Mouse (Mus musculus) adrenal gland, postnatal 36 days (tissue): ENCODE measurements around the gene Acot7. TPM values are rescaled to one million over a fixed set of nuclear protein-coding genes. Genes with fewer than 3 reads are reported as not detected.

ENCODE experiments used
- DNase-seq, 2 experiments: peaks; one replicate each; pipeline ENCODE4 v3.0.0; 2021; ENCODE audit warnings: mixed read lengths in 1 of 2
- total RNA-seq, 2 experiments: library from RNA; stranded (reverse); gene quantifications; 2 replicates each; pipeline ENCODE4 v1.2.3; 2021

The Acot7 gene
- total RNA-seq, 2 experiments from 2014 or later, result 37.1 to 53.6 TPM

GRCm38 (mm10) chr4:152296874-152297861 lies 119.2 kb downstream of the Acot7 start, which contains the start of gene Icmt:
Gene Icmt, plus strand, starts transcription at chr4:152297227.
- peak; percentile 100 for DNase-seq

- no peak for DNase-seq
Observed at GRCm38 (mm10) chr4:152298836-152299235, 120.9 kb downstream of the Acot7 start.

- DNase-seq, result no peak
Observed at GRCm38 (mm10) chr4:152300375-152300774, 122.4 kb downstream of the Acot7 start.

- DNase-seq, result peak in 1 of 2 experiments; percentile 47
Observed at GRCm38 (mm10) chr4:152302012-152302411, 124.1 kb downstream of the Acot7 start.

GRCm38 (mm10) chr4:152303172-152303571 lies 125.2 kb downstream of the Acot7 start:
- DNase-seq, result no peak

- no peak for DNase-seq
Observed at GRCm38 (mm10) chr4:152304685-152305084, 126.8 kb downstream of the Acot7 start.

GRCm38 (mm10) chr4:152305991-152306390 lies 128.1 kb downstream of the Acot7 start:
- DNase-seq, result no peak

- DNase-seq, result peak; percentile 66 to 69
Observed at GRCm38 (mm10) chr4:152307542-152307941, 129.6 kb downstream of the Acot7 start.

GRCm38 (mm10) chr4:152312186-152312585 lies 134.3 kb downstream of the Acot7 start:
- no peak for DNase-seq

- DNase-seq, result peak; percentile 32 to 43
Observed at GRCm38 (mm10) chr4:152313211-152313632, 135.3 kb downstream of the Acot7 start.

- DNase-seq, result peak in 1 of 2 experiments; percentile 28
Observed at GRCm38 (mm10) chr4:152313934-152314333, 136.0 kb downstream of the Acot7 start.

GRCm38 (mm10) chr4:152315498-152316213 lies 137.7 kb downstream of the Acot7 start:
- no peak for DNase-seq

- no peak for DNase-seq
Observed at GRCm38 (mm10) chr4:152317631-152318033, 139.7 kb downstream of the Acot7 start.

GRCm38 (mm10) chr4:152318517-152319234 lies 140.7 kb downstream of the Acot7 start, which contains the start of gene Rnf207:
Gene Rnf207, minus strand, starts transcription at chr4:152318993.
- DNase-seq, result peak; percentile 75 to 82

Other genes starting within 250 kb of the Acot7 start
- 10 to 100 TPM; 93.5 to 95.9 TPM for gene Dnajc11, start 244.4 kb upstream of the Acot7 start, total RNA-seq
- 10 to 100 TPM; 19.5 to 20.5 TPM for gene Thap3, start 189.1 kb upstream of the Acot7 start, total RNA-seq
- 10 to 100 TPM; 17.2 to 17.7 TPM for gene Phf13, start 181.9 kb upstream of the Acot7 start, total RNA-seq
- gene Klhl21, start 169.3 kb upstream of the Acot7 start, total RNA-seq, result 10 to 100 TPM; 21.7 to 29.7 TPM
- gene Zbtb48, start 150.5 kb upstream of the Acot7 start, total RNA-seq, result 1 to 10 TPM; 8.6 to 9.7 TPM
- gene Tas1r1, start 139.6 kb upstream of the Acot7 start, total RNA-seq, result not detected
- gene Nol9, start 138.8 kb upstream of the Acot7 start, total RNA-seq, result 10 to 100 TPM; 24.8 to 27.3 TPM
- 10 to 100 TPM; 10.0 to 13.5 TPM for gene Plekhg5, start 105.6 kb upstream of the Acot7 start, total RNA-seq
- gene Tnfrsf25, start 62.2 kb upstream of the Acot7 start, total RNA-seq, result 1 to 10 TPM; 1.7 to 3.0 TPM
- 1 to 10 TPM; 1.2 to 1.5 TPM for gene Espn, start 25.8 kb upstream of the Acot7 start, total RNA-seq
- not detected for gene Hes2, start 19.3 kb upstream of the Acot7 start, total RNA-seq
- gene Gpr153, start 96.1 kb downstream of the Acot7 start, total RNA-seq, result 1 to 10 TPM; 4.7 to 7.2 TPM
- not detected for gene Hes3, start 113.5 kb downstream of the Acot7 start, total RNA-seq
- gene Icmt, start 119.1 kb downstream of the Acot7 start, total RNA-seq, result 10 to 100 TPM; 49.0 to 50.2 TPM
- gene Rnf207, start 140.9 kb downstream of the Acot7 start, total RNA-seq, result under 1 TPM; 0.46 to 0.96 TPM
- 100 to 1,000 TPM; 496 to 507 TPM for gene Rpl22, start 147.6 kb downstream of the Acot7 start, total RNA-seq
- gene Chd5, start 160.5 kb downstream of the Acot7 start, total RNA-seq, result 1 to 10 TPM; 5.0 to 5.4 TPM